Mouse (Mus musculus) left cerebral cortex, adult 8-10 months (tissue): ENCODE results near the gene Obp2a. TPM values are rescaled to one million over a fixed set of nuclear protein-coding genes. Genes with fewer than 3 reads are reported as not detected.
A peak's percentile ranks its signal among the peaks of the same experiment; 100 is the strongest.
"Not testable (repeated sequence)": the region's sequence is repeated elsewhere in the genome, so short reads cannot be mapped to it uniquely, and the experiment has no call there.

Source experiments
- DNase-seq, 2 experiments: peaks; one replicate each; pipeline ENCODE4 v3.0.0; 2022; ENCODE audit warnings: low spot score in 2 of 2
- total RNA-seq, 4 experiments: library from RNA; stranded (reverse); gene quantifications; 2 replicates each; pipeline ENCODE4 v1.2.4; 2022

Gene Obp2a
- not detected for total RNA-seq

GRCm38 (mm10) chr2:25699743-25700142, at the start of gene Obp2a:
Gene Obp2a (plus strand): TSS chr2:25700043.
- DNase-seq, result not testable (repeated sequence)

- no peak for DNase-seq
These were observed 46.9 kb upstream of the Obp2a start, which contains the start of gene Lcn8 for GRCm38 (mm10) chr2:25652902-25653301. Gene Lcn8 (plus strand): TSS chr2:25653120.

GRCm38 (mm10) chr2:25654502-25654901, 45.3 kb upstream of the Obp2a start:
- no peak for DNase-seq

GRCm38 (mm10) chr2:25656691-25657090, 43.2 kb upstream of the Obp2a start:
- DNase-seq, result no peak

GRCm38 (mm10) chr2:25657246-25657645, 42.6 kb upstream of the Obp2a start:
- DNase-seq, result no peak

- DNase-seq, result no peak
These were observed 42.2 kb upstream of the Obp2a start, which contains the start of gene Lcn5 for GRCm38 (mm10) chr2:25657652-25658051. Gene Lcn5 (plus strand): TSS chr2:25657952.

GRCm38 (mm10) chr2:25660279-25660678, 39.6 kb upstream of the Obp2a start:
- no peak for DNase-seq

GRCm38 (mm10) chr2:25661245-25661970, 38.4 kb upstream of the Obp2a start:
- DNase-seq, result no peak

- DNase-seq, result peak in 1 of 2 experiments; percentile 19
These were observed 36.3 kb upstream of the Obp2a start for GRCm38 (mm10) chr2:25663511-25663910.

GRCm38 (mm10) chr2:25664125-25664524, 35.7 kb upstream of the Obp2a start:
- DNase-seq, result no peak

GRCm38 (mm10) chr2:25666516-25666915, 33.3 kb upstream of the Obp2a start:
- DNase-seq, result no peak

GRCm38 (mm10) chr2:25676486-25676885, 23.4 kb upstream of the Obp2a start, which contains the start of gene Lcn6:
Gene Lcn6 (plus strand): TSS chr2:25676786.
- DNase-seq, result no peak

GRCm38 (mm10) chr2:25679559-25679958, 20.3 kb upstream of the Obp2a start:
- no peak for DNase-seq

- DNase-seq, result no peak
These were observed 17.4 kb upstream of the Obp2a start, which contains the start of gene Lcn10 for GRCm38 (mm10) chr2:25682426-25682825. Gene Lcn10 (plus strand): TSS chr2:25682726.

GRCm38 (mm10) chr2:25686941-25687340, 12.9 kb upstream of the Obp2a start:
- no peak for DNase-seq

- DNase-seq, result peak in 1 of 2 experiments; percentile 30
These were observed 5.2 kb upstream of the Obp2a start for GRCm38 (mm10) chr2:25694605-25695004.

GRCm38 (mm10) chr2:25696951-25697350, 2.9 kb upstream of the Obp2a start:
- no peak for DNase-seq

GRCm38 (mm10) chr2:25698696-25699095, 1.1 kb upstream of the Obp2a start:
- DNase-seq, result no peak

GRCm38 (mm10) chr2:25701001-25701400, 1.2 kb downstream of the Obp2a start:
- no peak for DNase-seq

GRCm38 (mm10) chr2:25703706-25704105, 3.9 kb downstream of the Obp2a start:
- no peak for DNase-seq

- peak; percentile 71 to 86 for DNase-seq
These were observed 7.0 kb downstream of the Obp2a start, which contains the start of gene Bmyc for GRCm38 (mm10) chr2:25706643-25707481. Gene Bmyc (plus strand): TSS chr2:25706739.

GRCm38 (mm10) chr2:25708121-25708520, 8.3 kb downstream of the Obp2a start:
- DNase-seq, result peak in 1 of 2 experiments; percentile 45
